Mouse (Mus musculus) B cell, adult 2 months (primary cell): ENCODE measurements around the gene Adam26a.
"Not testable (repeated sequence)": the region's sequence is repeated elsewhere in the genome, so short reads cannot be mapped to it uniquely, and the experiment has no call there.

Source experiments
- DNase-seq, 2 experiments: peaks; one replicate each; pipeline ENCODE4 v3.0.0; 2022

Adam26a gene

DNA sequence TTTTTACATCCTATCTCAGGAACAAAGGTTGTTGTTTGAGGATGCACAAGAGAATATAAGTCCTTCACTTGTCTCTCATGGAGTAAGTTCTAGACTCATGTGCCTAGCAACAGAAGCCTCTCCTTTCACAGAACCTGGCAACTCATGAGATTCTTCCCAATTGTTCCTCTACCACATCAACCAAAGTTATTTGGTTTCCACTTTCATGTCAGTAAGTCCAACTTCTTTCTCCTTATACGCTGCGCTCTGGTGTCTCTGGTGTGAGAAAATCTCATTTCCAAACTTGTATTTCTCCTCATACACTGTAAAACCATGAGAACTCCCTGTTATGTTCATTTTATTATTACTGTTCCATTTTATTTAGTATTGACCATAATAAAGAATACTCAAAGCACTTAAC lies at the start of gene Adam26a:
Gene Adam26a (minus strand): TSS at position 101 of the 400 bp plus-strand sequence.
- not testable (repeated sequence) for DNase-seq

DNA sequence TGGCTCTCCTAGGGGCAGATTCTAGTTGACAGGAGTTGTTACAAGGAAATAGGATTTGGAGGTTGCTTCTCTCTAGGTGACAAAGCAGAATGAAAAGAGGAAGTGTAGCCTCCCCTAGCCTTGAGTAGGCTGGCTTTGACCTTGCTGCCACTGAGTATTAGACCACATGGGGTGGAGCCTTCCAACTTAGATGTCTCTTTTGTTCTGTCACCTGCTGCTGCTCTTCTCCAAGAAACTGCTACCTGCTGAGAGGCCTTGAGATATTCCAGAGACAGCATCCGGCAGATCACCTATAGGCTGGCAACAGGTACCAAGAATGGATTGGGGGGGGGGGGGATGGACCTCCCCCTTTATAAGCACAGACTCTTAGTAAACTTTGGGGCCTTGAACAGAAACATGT lies 39.5 kb upstream of the Adam26a start:
- no peak for DNase-seq

DNA sequence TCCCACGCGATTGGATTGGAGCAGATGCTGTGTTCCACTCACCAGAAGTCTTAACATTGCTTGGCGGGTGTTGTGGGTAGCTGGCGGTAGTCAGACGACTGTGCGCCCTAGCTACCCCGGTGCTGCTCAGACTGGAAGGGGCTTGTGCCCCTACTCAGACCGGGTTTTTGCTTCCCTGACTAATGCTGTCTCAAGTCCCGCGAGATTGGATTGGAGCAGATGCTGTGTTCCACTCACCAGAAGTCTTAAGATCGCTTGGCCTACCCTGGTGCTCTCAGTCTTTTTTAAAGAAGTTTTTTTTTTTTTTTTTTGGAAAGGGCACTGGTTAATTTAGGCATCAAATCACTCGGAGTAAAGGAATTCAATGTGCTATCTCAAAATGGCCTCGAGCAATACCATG lies 27.1 kb upstream of the Adam26a start:
- not testable (repeated sequence) for DNase-seq

DNA sequence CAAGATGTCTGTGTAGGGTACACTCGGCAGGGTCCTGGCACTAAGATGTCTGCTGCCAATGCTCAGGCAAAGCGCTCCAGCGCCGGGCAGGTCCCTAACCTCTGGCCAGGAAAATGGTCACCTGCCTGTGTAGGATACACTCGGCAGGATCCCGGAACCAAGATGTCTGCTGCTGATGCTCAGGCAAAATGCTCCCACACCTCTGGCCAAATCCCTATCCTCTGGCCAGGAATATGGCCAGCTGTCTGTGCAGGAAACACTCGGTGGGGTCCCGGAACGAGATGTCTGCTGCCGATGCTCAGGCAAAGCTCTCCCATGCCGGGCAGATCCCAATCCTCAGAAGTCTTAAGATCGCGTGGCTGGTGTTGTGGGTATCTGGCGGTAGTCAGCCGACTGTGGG lies 26.7 kb upstream of the Adam26a start:
- DNase-seq = not testable (repeated sequence)

DNA sequence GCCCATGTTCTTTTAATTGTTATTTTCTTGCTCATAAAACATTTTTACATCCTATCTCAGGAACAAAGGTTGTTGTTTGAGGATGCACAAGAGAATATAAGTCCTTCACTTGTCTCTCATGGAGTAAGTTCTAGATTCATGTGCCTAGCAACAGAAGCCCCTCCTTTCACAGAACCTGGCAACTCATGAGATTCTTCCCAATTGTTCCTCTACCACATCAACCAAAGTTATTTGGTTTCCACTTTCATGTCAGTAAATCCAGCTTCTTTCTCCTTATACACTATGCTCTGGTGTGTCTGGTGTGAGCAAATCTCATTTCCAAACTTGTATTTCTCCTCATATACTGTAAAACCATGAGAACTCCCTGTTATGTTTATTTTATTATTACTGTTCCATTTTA lies 48.5 kb downstream of the Adam26a start, which contains the start of gene Adam26b:
Gene Adam26b (minus strand): TSS at position 101 of the 400 bp plus-strand sequence.
- DNase-seq = not testable (repeated sequence)
